Mouse (Mus musculus): ENCODE measurements around the gene Zfp710. TPM values are rescaled to one million over a fixed set of nuclear protein-coding genes. Genes with fewer than 3 reads are reported as not detected.
"Not testable (repeated sequence)": the region's sequence is repeated elsewhere in the genome, so short reads cannot be mapped to it uniquely, and the experiment has no call there.

Gene Zfp710
- 14.9 and 15.8 TPM in 2 replicates for polyA plus RNA-seq (2015; fragmentation: Nextera tagmentation; extraction: Ambion mirVana)

DNA sequence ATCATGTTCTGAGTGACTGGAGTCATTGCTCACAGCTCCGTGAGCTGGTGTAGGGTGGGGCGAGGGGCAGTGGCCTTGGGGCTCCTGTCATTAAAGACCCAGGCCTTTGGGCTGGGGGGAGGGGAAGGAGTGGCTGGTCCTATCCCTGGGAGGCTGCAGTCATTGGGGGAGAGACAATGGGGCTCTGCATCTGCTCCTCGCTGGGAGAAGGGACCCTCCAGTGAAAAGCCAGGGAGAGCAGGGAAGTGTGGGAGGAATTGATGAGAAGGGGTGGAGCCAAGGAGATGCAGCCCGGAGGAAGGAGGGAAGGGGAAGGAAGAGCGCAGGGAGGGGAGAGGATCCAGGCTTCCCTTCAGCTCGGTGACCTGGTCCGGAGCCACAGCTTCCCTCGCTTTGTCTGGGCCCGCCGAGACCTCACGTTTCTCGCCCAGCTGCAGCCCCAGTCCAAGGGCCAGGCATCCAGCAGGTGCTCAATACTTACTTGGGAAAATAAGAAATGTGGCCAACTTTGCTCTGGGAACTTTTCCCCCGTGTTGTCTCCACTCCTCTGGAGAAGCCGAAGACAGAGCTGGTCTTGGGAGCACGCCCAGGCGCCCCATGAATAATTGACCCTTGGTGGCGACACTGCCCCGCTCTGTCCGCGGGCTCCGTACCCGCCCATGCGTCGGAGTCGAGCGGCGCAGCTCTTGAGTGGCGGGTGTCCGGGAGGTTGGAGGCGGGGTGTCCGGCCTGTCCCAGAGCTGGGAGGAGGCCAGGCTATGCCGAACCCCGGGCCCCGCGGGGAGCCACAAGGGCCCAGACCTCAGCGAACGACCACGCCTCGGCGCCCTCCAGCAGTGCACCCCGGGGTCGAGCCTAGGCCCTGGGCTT is at the start of gene Zfp710:
Gene Zfp710, plus strand, starts transcription at position 294 of the 870 bp plus-strand sequence.
- WGBS: 1% methylated on average over 42 of the region's 42 CpGs
- Histone ChIP-seq H3K4me2 (peak within 1 kb of the TSS; percentile 87), H3K27ac (peak within 1 kb of the TSS; percentile 99), H3K9ac (peak within 1 kb of the TSS; percentile 82), H3K4me3 (replicated peaks) (peak within 1 kb of the TSS; percentile 92), H3K9me3 (no peaks in the 10 kb centered on the region), H3K36me3 (no peaks in the 10 kb centered on the region), H3K27me3 (replicated peaks) (no peaks in the 10 kb centered on the region), H3K4me1 (peaks cover 31% of the 10 kb centered on the region)
- peak; percentile 88 for ATAC-seq (ENCODE audit: insufficient read depth, low FRiP score, low read depth)

DNA sequence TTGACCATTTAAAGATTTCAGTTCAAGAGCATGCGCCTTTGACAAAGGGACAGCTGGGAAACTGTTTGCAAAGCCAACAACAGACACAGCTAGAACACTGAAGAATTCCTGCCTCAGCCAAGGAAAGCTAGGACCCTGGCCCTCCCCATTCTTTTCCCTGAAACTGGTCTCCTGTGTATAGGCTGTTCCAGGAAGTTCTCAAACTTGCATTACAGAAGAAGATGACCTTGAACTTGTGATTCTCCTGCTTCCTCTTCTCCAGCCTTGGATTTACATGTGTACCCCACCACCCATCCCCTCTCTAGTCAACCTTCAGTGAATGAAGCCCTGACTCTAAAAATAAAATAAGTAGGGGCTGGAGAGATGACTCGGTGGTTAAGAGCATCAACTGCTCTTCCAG is 49.3 kb upstream of the Zfp710 start:
- no peaks in the 10 kb centered on the region for H3K27me3 ChIP-seq (replicated peaks)
- H3K4me1 ChIP-seq: no peaks in the 10 kb centered on the region
- H3K36me3 ChIP-seq: no peaks in the 10 kb centered on the region
- H3K4me3 ChIP-seq (replicated peaks): no peak overlapping the region
- H3K9me3 ChIP-seq: no peaks in the 10 kb centered on the region
- no peak overlapping the region for H3K4me2 ChIP-seq
- 90% methylated on average over 2 of the region's 2 CpGs for WGBS
- H3K9ac ChIP-seq: no peak overlapping the region
- no peak overlapping the region for H3K27ac ChIP-seq
- no peak for ATAC-seq (ENCODE audit: insufficient read depth, low FRiP score, low read depth)

DNA sequence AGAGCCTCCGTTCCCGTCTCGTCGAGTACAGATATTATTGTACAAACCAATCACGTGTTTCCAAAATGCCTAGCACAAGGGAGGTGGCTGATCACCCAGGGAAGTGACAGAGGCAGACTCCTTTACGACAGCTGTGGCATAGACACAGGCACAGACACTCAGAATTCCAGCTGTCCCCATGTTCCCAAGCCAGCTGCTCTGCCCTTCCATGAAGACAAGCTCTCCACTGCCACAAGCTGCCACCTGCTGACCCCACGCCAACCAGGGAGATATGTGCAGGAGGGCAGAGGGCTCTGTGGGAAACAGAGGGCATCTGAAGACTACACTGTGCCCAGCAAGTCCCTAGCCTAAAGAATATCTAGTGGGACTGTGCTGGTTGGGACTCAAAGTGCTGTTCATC is 37.9 kb upstream of the Zfp710 start:
- H3K4me3 ChIP-seq (replicated peaks): no peak overlapping the region
- no peaks in the 10 kb centered on the region for H3K27me3 ChIP-seq (replicated peaks)
- H3K9me3 ChIP-seq: no peaks in the 10 kb centered on the region
- WGBS: 84% methylated on average over 7 of the region's 7 CpGs
- H3K4me2 ChIP-seq: no peak overlapping the region
- no peak for ATAC-seq (ENCODE audit: insufficient read depth, low FRiP score, low read depth)
- H3K27ac ChIP-seq: no peak overlapping the region
- H3K4me1 ChIP-seq: no peaks in the 10 kb centered on the region
- H3K36me3 ChIP-seq: no peaks in the 10 kb centered on the region
- no peak overlapping the region for H3K9ac ChIP-seq

DNA sequence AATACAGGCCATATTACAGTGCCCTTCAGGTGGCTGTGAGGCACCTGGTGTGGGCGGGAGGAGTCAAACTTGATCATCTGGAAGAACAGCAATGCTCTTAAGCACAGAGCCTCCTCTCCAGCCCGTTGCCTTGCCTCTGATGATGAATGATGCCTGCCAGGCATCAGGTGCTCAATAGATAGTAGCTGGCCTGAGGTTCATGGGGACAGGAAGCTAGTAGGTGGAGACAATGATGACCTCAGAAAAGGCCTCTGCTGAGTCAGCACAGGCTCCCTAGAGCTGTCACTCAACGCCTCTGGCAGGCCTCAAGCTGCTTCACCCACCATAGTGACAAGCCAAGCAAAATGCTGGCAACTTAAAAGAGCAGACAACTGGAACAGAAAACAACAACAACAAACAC is 36.9 kb upstream of the Zfp710 start:
- ATAC-seq (ENCODE audit: insufficient read depth, low FRiP score, low read depth): no peak

DNA sequence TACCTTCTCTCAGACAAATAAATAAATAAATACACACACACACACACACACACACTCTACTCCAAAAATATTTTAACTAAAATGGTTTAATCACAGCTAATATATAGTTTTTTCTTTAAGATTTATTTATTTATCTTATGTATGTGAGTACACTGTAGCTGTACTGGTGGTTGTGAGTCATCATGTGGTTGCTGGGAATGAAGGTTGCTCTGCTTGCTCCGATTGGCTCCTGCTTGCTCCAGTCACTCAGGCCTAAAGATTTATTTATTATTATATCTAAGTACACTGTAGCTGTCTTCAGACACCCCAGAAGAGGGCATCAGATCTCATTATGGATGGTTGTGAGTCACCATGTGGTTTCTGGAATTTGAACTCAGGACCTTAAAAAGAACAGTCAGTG is 36.1 kb upstream of the Zfp710 start:
- WGBS: 81% methylated on average over 1 of the region's 1 CpGs
- H3K4me1 ChIP-seq; H3K9ac ChIP-seq; H3K36me3 ChIP-seq; H3K27me3 ChIP-seq (replicated peaks); H3K4me3 ChIP-seq (replicated peaks); ATAC-seq (ENCODE audit: insufficient read depth, low FRiP score, low read depth); H3K9me3 ChIP-seq; H3K27ac ChIP-seq; H3K4me2 ChIP-seq: not testable (repeated sequence)

More for the DNA sequence above, 36.9 kb upstream of the Zfp710 start:
- H3K4me2 ChIP-seq: no peak overlapping the region
- H3K4me3 ChIP-seq (replicated peaks): no peak overlapping the region
- H3K4me1 ChIP-seq: no peaks in the 10 kb centered on the region
- H3K27me3 ChIP-seq (replicated peaks): no peaks in the 10 kb centered on the region
- 33% methylated on average over 3 of the region's 3 CpGs for WGBS
- H3K9me3 ChIP-seq: no peaks in the 10 kb centered on the region
- H3K27ac ChIP-seq: no peak overlapping the region
- no peaks in the 10 kb centered on the region for H3K36me3 ChIP-seq
- H3K9ac ChIP-seq: no peak overlapping the region

DNA sequence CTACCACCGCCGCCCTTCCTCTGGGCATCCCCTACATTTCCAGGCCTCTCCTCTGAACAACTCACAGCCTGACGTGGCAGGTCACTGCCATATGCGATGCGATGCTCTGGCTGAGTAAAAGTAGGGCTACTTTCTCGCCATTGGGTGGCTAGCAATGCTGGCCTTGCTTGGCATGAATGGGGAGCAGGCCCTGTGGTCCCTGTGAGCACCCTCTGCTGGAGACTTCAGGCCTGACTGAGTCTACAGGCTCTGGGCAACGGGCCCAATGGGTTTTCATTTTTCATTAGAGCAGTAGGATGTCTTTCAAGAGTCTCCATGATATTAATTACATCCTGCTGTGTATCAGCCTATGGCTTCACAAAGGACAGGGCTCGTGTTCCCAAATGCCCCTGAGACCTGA is 30.1 kb upstream of the Zfp710 start:
- Histone ChIP-seq H3K4me1 (no peaks in the 10 kb centered on the region), H3K9me3 (no peaks in the 10 kb centered on the region), H3K4me2 (no peak overlapping the region), H3K27me3 (replicated peaks) (no peaks in the 10 kb centered on the region), H3K4me3 (replicated peaks) (no peak overlapping the region), H3K27ac (no peak overlapping the region), H3K9ac (no peak overlapping the region), H3K36me3 (no peaks in the 10 kb centered on the region)
- 36% methylated on average over 8 of the region's 8 CpGs for WGBS
- ATAC-seq (ENCODE audit: insufficient read depth, low FRiP score, low read depth): peak; percentile 47

DNA sequence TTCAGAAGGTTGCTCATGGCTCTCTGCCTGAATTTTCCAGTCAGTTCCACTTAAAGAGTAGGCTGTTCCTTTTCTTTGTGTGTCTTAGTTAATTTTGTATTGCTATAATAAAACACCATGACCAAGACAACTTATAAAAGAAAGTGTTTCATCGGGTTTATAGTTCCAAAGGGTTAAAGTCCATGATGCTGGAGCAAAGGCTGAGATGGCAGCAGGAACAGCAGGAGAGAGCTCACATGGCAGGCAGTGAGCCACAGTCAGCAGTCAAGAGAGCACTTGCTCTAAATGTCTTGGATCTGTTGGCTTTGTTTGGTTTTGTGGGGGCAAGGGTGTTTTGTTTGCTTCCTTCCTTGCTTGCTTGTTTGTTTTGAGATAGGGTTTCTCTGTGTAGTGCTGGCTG is 26.9 kb upstream of the Zfp710 start:
- ATAC-seq (ENCODE audit: insufficient read depth, low FRiP score, low read depth): no peak
- H3K27ac ChIP-seq: no peak overlapping the region
- 83% methylated on average over 1 of the region's 1 CpGs for WGBS

DNA sequence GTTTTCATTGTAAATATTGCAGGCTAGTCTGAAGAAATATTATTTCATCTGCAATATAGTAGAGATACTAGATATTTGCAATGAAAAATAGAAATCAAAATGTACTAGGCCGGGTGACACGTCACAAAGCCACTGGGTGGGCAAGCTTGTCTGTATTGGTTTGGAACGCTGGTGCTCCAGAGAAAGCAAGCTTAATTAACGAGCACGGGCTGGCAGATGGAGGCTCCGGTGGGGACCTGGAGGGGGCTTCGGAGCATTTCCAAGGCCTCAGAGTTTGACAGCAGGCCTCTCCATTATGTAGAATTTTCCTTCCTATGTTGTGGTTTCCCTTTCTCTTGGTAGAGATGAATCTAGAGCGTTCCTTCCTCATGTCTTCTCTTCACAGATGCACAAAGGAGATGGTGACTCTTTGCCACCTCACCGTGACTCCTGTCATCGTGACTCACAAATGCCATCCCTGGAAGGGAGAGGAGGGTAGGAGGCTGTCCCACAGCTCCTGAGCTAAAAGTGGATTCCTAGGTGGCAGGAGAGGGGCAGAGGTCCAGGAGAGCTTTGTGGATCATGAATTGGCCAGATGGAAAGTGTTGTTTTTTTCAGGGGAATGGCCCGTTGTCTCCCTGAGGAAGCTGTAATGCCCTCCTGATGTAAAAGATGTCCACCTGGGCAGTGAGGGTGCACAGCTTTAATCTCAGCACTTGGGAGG is 22.1 kb upstream of the Zfp710 start:
- ATAC-seq (ENCODE audit: insufficient read depth, low FRiP score, low read depth): no peak
- H3K4me1 ChIP-seq: no peaks in the 10 kb centered on the region
- H3K4me3 ChIP-seq (replicated peaks): no peak overlapping the region
- H3K4me2 ChIP-seq: no peak overlapping the region
- no peak overlapping the region for H3K9ac ChIP-seq
- no peak overlapping the region for H3K27ac ChIP-seq
- H3K9me3 ChIP-seq: no peaks in the 10 kb centered on the region
- no peaks in the 10 kb centered on the region for H3K36me3 ChIP-seq
- H3K27me3 ChIP-seq (replicated peaks): no peaks in the 10 kb centered on the region
- 89% methylated on average over 11 of the region's 11 CpGs for WGBS

More for the DNA sequence above, 26.9 kb upstream of the Zfp710 start:
- Histone ChIP-seq H3K4me1 (no peaks in the 10 kb centered on the region), H3K9ac (no peak overlapping the region), H3K36me3 (no peaks in the 10 kb centered on the region), H3K4me3 (replicated peaks) (no peak overlapping the region), H3K4me2 (no peak overlapping the region), H3K9me3 (no peaks in the 10 kb centered on the region), H3K27me3 (replicated peaks) (no peaks in the 10 kb centered on the region)

DNA sequence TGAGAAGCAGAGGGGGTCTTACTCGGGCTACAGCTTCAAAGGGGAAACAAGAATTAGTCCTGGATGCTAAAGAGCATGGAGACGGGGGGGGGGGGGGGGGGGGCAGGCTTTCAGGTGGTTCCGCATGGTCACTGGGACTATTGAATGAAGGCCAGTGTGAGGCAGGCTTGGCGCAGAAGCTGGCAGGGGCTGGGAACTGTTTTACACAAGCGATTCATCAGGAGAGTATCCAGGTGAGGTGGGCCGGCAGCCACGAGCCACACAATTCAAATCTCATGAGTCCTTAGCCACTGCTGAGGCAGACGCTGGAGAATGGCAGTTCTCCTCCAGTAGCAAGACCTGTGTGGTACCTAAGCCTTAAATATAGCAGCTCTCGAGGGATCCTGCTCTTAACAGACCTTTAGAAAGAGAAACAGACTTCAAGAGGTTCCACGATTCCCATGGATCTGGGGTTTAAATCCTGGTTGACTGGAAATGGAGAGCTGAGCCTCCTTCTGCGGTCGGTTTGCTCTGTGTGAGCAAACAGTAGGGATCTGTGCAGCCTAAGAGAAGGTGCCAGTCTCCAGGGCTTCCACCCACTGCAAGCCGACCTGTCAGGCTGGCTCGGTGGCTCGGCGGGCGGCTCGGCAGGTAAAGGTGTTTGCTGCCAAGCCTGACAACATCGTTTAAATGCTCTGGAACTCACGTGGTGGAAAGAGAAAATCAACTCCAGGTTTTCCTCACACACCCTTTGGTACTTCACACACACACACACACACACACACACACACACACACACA is 19.6 kb upstream of the Zfp710 start:
- 49% methylated on average over 19 of the region's 20 CpGs for WGBS
- Histone ChIP-seq H3K4me2 (peak overlapping the region; percentile 23), H3K27ac (no peak overlapping the region; the same call in 1 of the 2 replicates), H3K9ac (no peak overlapping the region), H3K9me3 (no peaks in the 10 kb centered on the region), H3K4me1 (no peaks in the 10 kb centered on the region), H3K36me3 (no peaks in the 10 kb centered on the region), H3K27me3 (replicated peaks) (no peaks in the 10 kb centered on the region), H3K4me3 (replicated peaks) (no peak overlapping the region)
- ATAC-seq (ENCODE audit: insufficient read depth, low FRiP score, low read depth): no peak

DNA sequence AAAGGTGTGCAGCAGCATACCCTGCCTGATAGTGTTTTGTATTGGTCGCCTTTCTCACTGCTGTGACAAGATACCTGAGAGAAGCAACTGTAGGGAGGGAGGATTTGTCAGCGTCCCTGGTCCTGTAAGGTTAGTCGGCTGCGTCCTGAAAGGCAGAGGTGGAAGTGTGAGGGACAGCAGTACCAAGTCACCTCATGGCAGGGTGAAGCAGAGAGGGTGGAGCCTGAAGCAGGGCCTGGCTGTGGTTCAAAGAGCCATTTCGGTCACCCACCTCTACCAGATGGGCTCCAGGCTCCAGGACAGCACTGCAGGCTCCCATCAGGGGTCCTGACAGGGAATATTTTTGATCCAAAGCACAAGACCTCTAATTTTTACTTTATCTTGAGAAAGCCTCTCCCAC is 13.9 kb upstream of the Zfp710 start:
- Histone ChIP-seq H3K27ac (no peak overlapping the region), H3K9me3 (no peaks in the 10 kb centered on the region), H3K36me3 (no peaks in the 10 kb centered on the region), H3K27me3 (replicated peaks) (no peaks in the 10 kb centered on the region), H3K4me2 (no peak overlapping the region), H3K4me3 (replicated peaks) (no peak overlapping the region), H3K9ac (no peak overlapping the region), H3K4me1 (no peaks in the 10 kb centered on the region)
- WGBS: 70% methylated on average over 5 of the region's 5 CpGs
- no peak for ATAC-seq (ENCODE audit: insufficient read depth, low FRiP score, low read depth)

DNA sequence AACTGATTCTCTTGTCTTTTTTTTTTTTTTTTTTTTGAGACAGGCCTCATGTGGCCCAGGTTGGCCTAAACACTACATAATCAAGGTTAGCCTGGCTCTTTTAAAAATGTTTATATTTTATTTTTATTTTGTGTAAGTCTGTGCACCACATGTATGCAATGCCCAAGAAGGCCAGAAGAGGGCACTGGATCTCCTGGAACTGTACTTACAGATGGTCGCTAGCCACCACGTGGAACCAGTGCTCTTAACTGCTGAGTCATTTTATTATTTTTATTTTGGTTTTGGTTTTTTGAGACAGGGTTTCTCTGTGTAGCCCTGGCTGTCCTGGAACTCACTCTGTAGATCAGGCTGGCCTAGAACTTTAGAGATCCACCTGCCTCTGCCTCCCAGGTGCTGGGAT is 13.1 kb upstream of the Zfp710 start:
- H3K9ac ChIP-seq: no peak overlapping the region
- H3K4me1 ChIP-seq: no peaks in the 10 kb centered on the region
- 56% methylated on average over 2 of the region's 2 CpGs for WGBS
- no peak for ATAC-seq (ENCODE audit: insufficient read depth, low FRiP score, low read depth)
- no peak overlapping the region for H3K27ac ChIP-seq
- H3K9me3 ChIP-seq: no peaks in the 10 kb centered on the region
- H3K36me3 ChIP-seq: no peaks in the 10 kb centered on the region
- H3K4me3 ChIP-seq (replicated peaks): no peak overlapping the region
- H3K4me2 ChIP-seq: no peak overlapping the region
- H3K27me3 ChIP-seq (replicated peaks): no peaks in the 10 kb centered on the region

Measured in stomach, embryonic 15.5 days (tissue).